Mouse (Mus musculus): ENCODE measurements at regions not wholly inside any gene's neighbourhood (a gene's known extent, or its start where the extent isn't known, plus 50 kb on each side); places are given as distances from the start of the nearest gene placed in this dataset.

GRCm38 (mm10) chr9:76407549-76407948 is 83.9 kb upstream of the Hcrtr2 start:
- TF ChIP-seq POLR2A (IDR thresholded peaks at IDR 0.05; ENCODE audit: low read depth, low read length) (no peak), CTCF (IDR thresholded peaks at IDR 0.05; ENCODE audit: extremely low read depth, insufficient read length, insufficient replicate concordance, low read depth, low read length) (no peak)

All from small intestine, adult 2 months (tissue).